Mouse (Mus musculus) stomach, embryonic 14.5 days (tissue): Measurements from ENCODE around the gene Tbc1d25. TPM values are rescaled to one million over a fixed set of nuclear protein-coding genes. Genes with fewer than 3 reads are reported as not detected.
A peak's percentile ranks its signal among the peaks of the same experiment; 100 is the strongest.

Experiments
- ATAC-seq: fragments of 200-750 bp; cut with Nextera tagmentation; 2 replicates; pipeline ENCODE4 v1.8.0; 2017; ENCODE audit warnings: low read depth, moderate TSS enrichment; ENCODE audit not compliant: insufficient number of reproducible peaks, insufficient read depth, low FRiP score
- H3K27ac ChIP-seq: fragments of 300-500 bp; sonication (generic); 2 replicates; pipeline ENCODE4 v1.5.1; 2014; ENCODE audit warnings: mild to moderate bottlenecking, low read length, moderate library complexity, mixed read lengths
- H3K27me3 ChIP-seq: fragments of 300-500 bp; sonication (generic); 2 replicates; pipeline ENCODE4 v1.6.1; 2014; ENCODE audit warnings: low read length, control low read depth, mixed read lengths; ENCODE audit not compliant: control insufficient read depth, insufficient read depth
- H3K36me3 ChIP-seq: fragments of 300-500 bp; sonication (generic); 2 replicates; pipeline ENCODE4 v1.6.1; 2014; ENCODE audit warnings: mild to moderate bottlenecking, control low read depth, low read length, moderate library complexity, mixed read lengths; ENCODE audit not compliant: control insufficient read depth, insufficient read depth
- H3K4me1 ChIP-seq: fragments of 300-500 bp; sonication (generic); 2 replicates; pipeline ENCODE4 v1.6.1; 2014; ENCODE audit warnings: low read length, control low read depth, mixed read lengths; ENCODE audit not compliant: control insufficient read depth, insufficient read depth
- H3K4me2 ChIP-seq: fragments of 300-500 bp; sonication (generic); replicated peaks from 2 replicates; pipeline ENCODE4 v1.6.1; 2014; ENCODE audit warnings: low read depth, low read length, control low read depth
- H3K4me3 ChIP-seq: fragments of 300-500 bp; sonication (generic); 2 replicates; pipeline ENCODE4 v1.5.1; 2014; ENCODE audit warnings: low read depth, low read length, control low read depth
- H3K9ac ChIP-seq: fragments of 300-500 bp; sonication (generic); replicated peaks from 2 replicates; pipeline ENCODE4 v1.6.1; 2014; ENCODE audit warnings: low read depth, mild to moderate bottlenecking, control low read depth, low read length, moderate library complexity, mixed read lengths
- H3K9me3 ChIP-seq: fragments of 300-500 bp; sonication (generic); 2 replicates; pipeline ENCODE4 v1.6.1; 2016; ENCODE audit warnings: low read depth, low read length, control low read depth; ENCODE audit not compliant: control insufficient read depth
- WGBS: fragments of 180-500 bp; shearing (Covaris S2); extraction: QIAGEN DNeasy Blood & Tissue Kit; methylation state at CpG from one replicate; pipeline ENCODE4 v1.1.7; 2014; 5-methylcytosine and 5-hydroxymethylcytosine counted together
- polyA plus RNA-seq: library from polyadenylated mRNA; unstranded; fragments of >200 nt; fragmentation: Nextera tagmentation; extraction: Ambion mirVana; gene quantifications from 2 replicates; pipeline ENCODE4 v1.2.1, GENCODE M21; 2014

Gene Tbc1d25
- polyA plus RNA-seq, 1 experiment from 2014 or later = 14.6 TPM

- no peak for ATAC-seq
- Histone ChIP-seq H3K27ac (no peak overlapping the region), H3K9me3 (no peaks in the 10 kb centered on the region), H3K9ac (no peak overlapping the region), H3K36me3 (no peaks in the 10 kb centered on the region), H3K4me1 (no peaks in the 10 kb centered on the region), H3K27me3 (no peaks in the 10 kb centered on the region), H3K4me3 (no peak overlapping the region), H3K4me2 (no peak overlapping the region)
- WGBS = 80% methylated on average over 2 of the region's 2 CpGs
Measured at GRCm38 (mm10) chrX:8209720-8210119, 33.7 kb upstream of the Tbc1d25 start.

- Histone ChIP-seq H3K27ac (no peak overlapping the region), H3K27me3 (no peaks in the 10 kb centered on the region), H3K4me2 (peak overlapping the region; percentile 46), H3K4me3 (no peak overlapping the region), H3K36me3 (no peaks in the 10 kb centered on the region), H3K9me3 (no peaks in the 10 kb centered on the region), H3K4me1 (no peaks in the 10 kb centered on the region), H3K9ac (no peak overlapping the region)
- ATAC-seq = no peak
- WGBS = 35% methylated on average over 4 of the region's 4 CpGs
Measured at GRCm38 (mm10) chrX:8207224-8207623, 31.2 kb upstream of the Tbc1d25 start.

- H3K9me3 ChIP-seq = no peaks in the 10 kb centered on the region
- peak overlapping the region; percentile 46 for H3K4me2 ChIP-seq
- no peak overlapping the region for H3K27ac ChIP-seq
- H3K4me3 ChIP-seq = peak overlapping the region; percentile 42
- no peak overlapping the region for H3K9ac ChIP-seq
- 23% methylated on average over 11 of the region's 11 CpGs for WGBS
- ATAC-seq = no peak
- no peaks in the 10 kb centered on the region for H3K4me1 ChIP-seq
- no peaks in the 10 kb centered on the region for H3K36me3 ChIP-seq
- no peaks in the 10 kb centered on the region for H3K27me3 ChIP-seq
Measured at GRCm38 (mm10) chrX:8206694-8207197, 30.8 kb upstream of the Tbc1d25 start.

- H3K4me3 ChIP-seq = peak within 1 kb of the TSS; percentile 42
- no peak within 1 kb of the TSS for H3K27ac ChIP-seq
- WGBS = 10% methylated on average over 34 of the region's 46 CpGs
Measured at GRCm38 (mm10) chrX:8206015-8206693, 30.2 kb upstream of the Tbc1d25 start, which contains the start of gene Porcn. Gene Porcn (minus strand): TSS chrX:8206525.

GRCm38 (mm10) chrX:8205551-8205950 is 29.6 kb upstream of the Tbc1d25 start:
- no peaks in the 10 kb centered on the region for H3K4me1 ChIP-seq
- ATAC-seq = no peak
- H3K27ac ChIP-seq = no peak overlapping the region
- no peaks in the 10 kb centered on the region for H3K27me3 ChIP-seq
- H3K4me2 ChIP-seq = peak overlapping the region; percentile 46
- H3K36me3 ChIP-seq = no peaks in the 10 kb centered on the region
- 41% methylated on average over 7 of the region's 7 CpGs for WGBS
- peak overlapping the region; percentile 42; the same call in 1 of the 2 replicates for H3K9ac ChIP-seq
- peak overlapping the region; percentile 42 for H3K4me3 ChIP-seq
- no peaks in the 10 kb centered on the region for H3K9me3 ChIP-seq

More at GRCm38 (mm10) chrX:8206015-8206693, 30.2 kb upstream of the Tbc1d25 start, which contains the start of gene Porcn:
- peak; percentile 93 for ATAC-seq
- Histone ChIP-seq H3K36me3 (no peaks in the 10 kb centered on the region), H3K9me3 (no peaks in the 10 kb centered on the region), H3K9ac (peak within 1 kb of the TSS; percentile 42; the same call in 1 of the 2 replicates), H3K27me3 (no peaks in the 10 kb centered on the region), H3K4me2 (peak within 1 kb of the TSS; percentile 46), H3K4me1 (no peaks in the 10 kb centered on the region)

GRCm38 (mm10) chrX:8205088-8205487 is 29.1 kb upstream of the Tbc1d25 start:
- no peak for ATAC-seq
- WGBS = 65% methylated on average over 4 of the region's 4 CpGs
- H3K4me3 ChIP-seq = no peak overlapping the region
- H3K36me3 ChIP-seq = no peaks in the 10 kb centered on the region
- no peaks in the 10 kb centered on the region for H3K27me3 ChIP-seq
- H3K27ac ChIP-seq = no peak overlapping the region
- no peaks in the 10 kb centered on the region for H3K9me3 ChIP-seq
- no peak overlapping the region for H3K9ac ChIP-seq
- no peaks in the 10 kb centered on the region for H3K4me1 ChIP-seq
- H3K4me2 ChIP-seq = no peak overlapping the region

- no peak overlapping the region for H3K27ac ChIP-seq
- no peak overlapping the region for H3K4me2 ChIP-seq
- H3K36me3 ChIP-seq = no peaks in the 10 kb centered on the region
- H3K4me1 ChIP-seq = no peaks in the 10 kb centered on the region
- 84% methylated on average over 10 of the region's 10 CpGs for WGBS
- H3K4me3 ChIP-seq = no peak overlapping the region
- H3K27me3 ChIP-seq = no peaks in the 10 kb centered on the region
- H3K9me3 ChIP-seq = no peaks in the 10 kb centered on the region
- no peak overlapping the region for H3K9ac ChIP-seq
- no peak for ATAC-seq
Measured at GRCm38 (mm10) chrX:8204076-8204475, 28.1 kb upstream of the Tbc1d25 start.

- Histone ChIP-seq H3K27ac (no peak overlapping the region), H3K9ac (no peak overlapping the region), H3K36me3 (no peaks in the 10 kb centered on the region), H3K4me1 (no peaks in the 10 kb centered on the region), H3K9me3 (no peaks in the 10 kb centered on the region), H3K27me3 (no peaks in the 10 kb centered on the region), H3K4me2 (no peak overlapping the region), H3K4me3 (no peak overlapping the region)
- WGBS = 89% methylated on average over 14 of the region's 14 CpGs
- ATAC-seq = no peak
Measured at GRCm38 (mm10) chrX:8203105-8203504, 27.1 kb upstream of the Tbc1d25 start.

- ATAC-seq = no peak
- Histone ChIP-seq H3K9ac (peak within 1 kb of the TSS; percentile 36), H3K4me2 (peak within 1 kb of the TSS; percentile 51), H3K27me3 (no peaks in the 10 kb centered on the region), H3K4me1 (no peaks in the 10 kb centered on the region), H3K4me3 (peak within 1 kb of the TSS; percentile 43), H3K9me3 (no peaks in the 10 kb centered on the region), H3K27ac (no peak within 1 kb of the TSS), H3K36me3 (no peaks in the 10 kb centered on the region)
- 25% methylated on average over 10 of the region's 10 CpGs for WGBS
Measured at GRCm38 (mm10) chrX:8193419-8193723, 17.4 kb upstream of the Tbc1d25 start, which contains the start of gene Ebp. Gene Ebp (minus strand): TSS chrX:8193512.
